Mouse (Mus musculus): Measurements from ENCODE around the gene Areg. TPM values are rescaled to one million over a fixed set of nuclear protein-coding genes. Genes with fewer than 3 reads are reported as not detected.

Areg gene
- polyA plus RNA-seq, 1 experiment from 2014 or later, result not detected

DNA sequence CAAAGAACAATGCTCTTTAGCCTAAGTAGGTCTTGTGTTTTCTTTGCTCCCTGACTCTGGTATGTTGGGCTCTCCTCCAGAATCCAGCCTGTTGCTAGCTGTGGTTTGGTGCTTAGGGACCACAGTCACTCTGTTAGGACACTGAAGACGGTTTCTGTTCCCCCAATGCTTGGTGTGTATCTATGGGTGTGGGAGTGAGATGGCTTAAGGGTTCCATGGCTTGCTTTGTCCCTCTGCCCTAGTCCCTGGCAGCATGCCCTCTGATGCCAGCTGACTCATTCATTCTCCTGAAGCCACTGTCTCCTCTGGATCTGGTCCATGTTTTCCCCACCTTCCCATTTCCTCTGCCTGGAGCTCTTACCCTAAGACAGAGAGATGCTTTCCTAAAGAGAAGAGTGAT lies 24.8 kb upstream of the Areg start:
- 59% methylated on average over 1 of the region's 1 CpGs for WGBS (ENCODE audit: insufficient replicate concordance)

DNA sequence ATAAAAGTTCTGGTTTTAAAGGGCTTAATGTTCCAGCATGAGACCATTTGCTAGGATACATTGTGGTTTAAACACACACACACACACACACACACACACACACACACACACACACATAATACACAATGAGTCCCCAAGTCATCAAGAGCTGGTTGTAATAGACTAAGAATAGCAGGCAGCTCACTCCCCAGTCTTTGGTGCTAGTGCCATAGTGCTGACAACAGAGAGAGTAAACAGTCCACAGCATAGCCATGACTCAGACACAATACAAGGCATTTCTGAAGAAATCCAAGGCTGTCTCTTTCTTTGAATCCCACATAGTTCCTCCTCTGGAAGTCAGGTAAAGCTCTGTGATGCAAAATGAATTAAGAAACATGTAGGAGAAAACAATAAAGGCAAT lies 20.8 kb upstream of the Areg start:
- Histone ChIP-seq H3K27ac (ENCODE audit: low read length) (no peak overlapping the region), H3K9me3 (replicated peaks; ENCODE audit: control insufficient read depth, low read length) (no peaks in the 10 kb centered on the region), H3K4me1 (ENCODE audit: control insufficient read depth, low read depth, low read length) (no peaks in the 10 kb centered on the region), H3K4me3 (ENCODE audit: low read depth, low read length) (no peak overlapping the region), H3K9ac (ENCODE audit: low read depth, low read length) (no peak overlapping the region), H3K36me3 (ENCODE audit: control insufficient read depth, insufficient read depth) (no peaks in the 10 kb centered on the region), H3K27me3 (ENCODE audit: control insufficient read depth, insufficient read depth, low read depth, low read length) (no peaks in the 10 kb centered on the region), H3K4me2 (ENCODE audit: low read depth, low read length) (no peak overlapping the region)
- no peak for ATAC-seq (ENCODE audit: low read depth)

More for the DNA sequence above, 24.8 kb upstream of the Areg start:
- no peak overlapping the region for H3K27ac ChIP-seq (ENCODE audit: low read length)
- no peaks in the 10 kb centered on the region for H3K9me3 ChIP-seq (replicated peaks; ENCODE audit: control insufficient read depth, low read length)
- H3K4me3 ChIP-seq (ENCODE audit: low read depth, low read length), result no peak overlapping the region
- no peaks in the 10 kb centered on the region for H3K4me1 ChIP-seq (ENCODE audit: control insufficient read depth, low read depth, low read length)
- no peak overlapping the region for H3K4me2 ChIP-seq (ENCODE audit: low read depth, low read length)
- no peak overlapping the region for H3K9ac ChIP-seq (ENCODE audit: low read depth, low read length)
- no peaks in the 10 kb centered on the region for H3K27me3 ChIP-seq (ENCODE audit: control insufficient read depth, insufficient read depth, low read depth, low read length)
- no peaks in the 10 kb centered on the region for H3K36me3 ChIP-seq (ENCODE audit: control insufficient read depth, insufficient read depth)
- no peak for ATAC-seq (ENCODE audit: low read depth)

GRCm38 (mm10) chr5:91123404-91123803 lies 16.0 kb upstream of the Areg start:
- Histone ChIP-seq H3K27me3 (ENCODE audit: control insufficient read depth, insufficient read depth, low read depth, low read length) (no peaks in the 10 kb centered on the region), H3K4me2 (ENCODE audit: low read depth, low read length) (no peak overlapping the region), H3K9me3 (replicated peaks; ENCODE audit: control insufficient read depth, low read length) (no peaks in the 10 kb centered on the region), H3K36me3 (ENCODE audit: control insufficient read depth, insufficient read depth) (no peaks in the 10 kb centered on the region), H3K9ac (ENCODE audit: low read depth, low read length) (no peak overlapping the region), H3K4me3 (ENCODE audit: low read depth, low read length) (no peak overlapping the region), H3K4me1 (ENCODE audit: control insufficient read depth, low read depth, low read length) (no peaks in the 10 kb centered on the region), H3K27ac (ENCODE audit: low read length) (no peak overlapping the region)
- no peak for ATAC-seq (ENCODE audit: low read depth)
- WGBS (ENCODE audit: insufficient replicate concordance), result 51% methylated on average over 4 of the region's 4 CpGs

- H3K4me3 ChIP-seq (ENCODE audit: low read depth, low read length), result no peak overlapping the region
- no peak overlapping the region for H3K4me2 ChIP-seq (ENCODE audit: low read depth, low read length)
- H3K9me3 ChIP-seq (replicated peaks; ENCODE audit: control insufficient read depth, low read length), result no peaks in the 10 kb centered on the region
- ATAC-seq (ENCODE audit: low read depth), result no peak
- no peak overlapping the region for H3K9ac ChIP-seq (ENCODE audit: low read depth, low read length)
- H3K4me1 ChIP-seq (ENCODE audit: control insufficient read depth, low read depth, low read length), result no peaks in the 10 kb centered on the region
- H3K27ac ChIP-seq (ENCODE audit: low read length), result no peak overlapping the region
- H3K27me3 ChIP-seq (ENCODE audit: control insufficient read depth, insufficient read depth, low read depth, low read length), result no peaks in the 10 kb centered on the region
- H3K36me3 ChIP-seq (ENCODE audit: control insufficient read depth, insufficient read depth), result no peaks in the 10 kb centered on the region
- 56% methylated on average over 2 of the region's 2 CpGs for WGBS (ENCODE audit: insufficient replicate concordance)
These were observed 15.3 kb upstream of the Areg start for GRCm38 (mm10) chr5:91124140-91124539.

- H3K27me3 ChIP-seq (ENCODE audit: control insufficient read depth, insufficient read depth, low read depth, low read length), result no peaks in the 10 kb centered on the region
- H3K36me3 ChIP-seq (ENCODE audit: control insufficient read depth, insufficient read depth), result no peaks in the 10 kb centered on the region
- H3K9me3 ChIP-seq (replicated peaks; ENCODE audit: control insufficient read depth, low read length), result no peaks in the 10 kb centered on the region
- H3K4me1 ChIP-seq (ENCODE audit: control insufficient read depth, low read depth, low read length), result no peaks in the 10 kb centered on the region
- no peak overlapping the region for H3K4me3 ChIP-seq (ENCODE audit: low read depth, low read length)
- WGBS (ENCODE audit: insufficient replicate concordance), result 45% methylated on average over 1 of the region's 1 CpGs
- no peak overlapping the region for H3K27ac ChIP-seq (ENCODE audit: low read length)
- ATAC-seq (ENCODE audit: low read depth), result no peak
- no peak overlapping the region for H3K9ac ChIP-seq (ENCODE audit: low read depth, low read length)
- H3K4me2 ChIP-seq (ENCODE audit: low read depth, low read length), result no peak overlapping the region
These were observed 12.8 kb upstream of the Areg start for GRCm38 (mm10) chr5:91126623-91127022.

GRCm38 (mm10) chr5:91134961-91135360 lies 4.4 kb upstream of the Areg start:
- WGBS (ENCODE audit: insufficient replicate concordance), result 8% methylated on average over 1 of the region's 1 CpGs
- peaks cover 12% of the 10 kb centered on the region for H3K27me3 ChIP-seq (ENCODE audit: control insufficient read depth, insufficient read depth, low read depth, low read length)
- no peaks in the 10 kb centered on the region for H3K9me3 ChIP-seq (replicated peaks; ENCODE audit: control insufficient read depth, low read length)
- H3K4me1 ChIP-seq (ENCODE audit: control insufficient read depth, low read depth, low read length), result no peaks in the 10 kb centered on the region
- ATAC-seq (ENCODE audit: low read depth), result no peak
- H3K9ac ChIP-seq (ENCODE audit: low read depth, low read length), result no peak overlapping the region
- no peaks in the 10 kb centered on the region for H3K36me3 ChIP-seq (ENCODE audit: control insufficient read depth, insufficient read depth)
- H3K4me2 ChIP-seq (ENCODE audit: low read depth, low read length), result no peak overlapping the region
- no peak overlapping the region for H3K27ac ChIP-seq (ENCODE audit: low read length)
- H3K4me3 ChIP-seq (ENCODE audit: low read depth, low read length), result no peak overlapping the region

- Histone ChIP-seq H3K9ac (ENCODE audit: low read depth, low read length) (no peak overlapping the region), H3K27ac (ENCODE audit: low read length) (no peak overlapping the region), H3K9me3 (replicated peaks; ENCODE audit: control insufficient read depth, low read length) (no peaks in the 10 kb centered on the region), H3K36me3 (ENCODE audit: control insufficient read depth, insufficient read depth) (no peaks in the 10 kb centered on the region), H3K4me2 (ENCODE audit: low read depth, low read length) (peak overlapping the region; percentile 62), H3K27me3 (ENCODE audit: control insufficient read depth, insufficient read depth, low read depth, low read length) (peaks cover 25% of the 10 kb centered on the region), H3K4me1 (ENCODE audit: control insufficient read depth, low read depth, low read length) (no peaks in the 10 kb centered on the region), H3K4me3 (ENCODE audit: low read depth, low read length) (peak overlapping the region; percentile 53)
- 5% methylated on average over 7 of the region's 7 CpGs for WGBS (ENCODE audit: insufficient replicate concordance)
- ATAC-seq (ENCODE audit: low read depth), result no peak
These were observed 429 bp upstream of the Areg start for GRCm38 (mm10) chr5:91138970-91139369.

DNA sequence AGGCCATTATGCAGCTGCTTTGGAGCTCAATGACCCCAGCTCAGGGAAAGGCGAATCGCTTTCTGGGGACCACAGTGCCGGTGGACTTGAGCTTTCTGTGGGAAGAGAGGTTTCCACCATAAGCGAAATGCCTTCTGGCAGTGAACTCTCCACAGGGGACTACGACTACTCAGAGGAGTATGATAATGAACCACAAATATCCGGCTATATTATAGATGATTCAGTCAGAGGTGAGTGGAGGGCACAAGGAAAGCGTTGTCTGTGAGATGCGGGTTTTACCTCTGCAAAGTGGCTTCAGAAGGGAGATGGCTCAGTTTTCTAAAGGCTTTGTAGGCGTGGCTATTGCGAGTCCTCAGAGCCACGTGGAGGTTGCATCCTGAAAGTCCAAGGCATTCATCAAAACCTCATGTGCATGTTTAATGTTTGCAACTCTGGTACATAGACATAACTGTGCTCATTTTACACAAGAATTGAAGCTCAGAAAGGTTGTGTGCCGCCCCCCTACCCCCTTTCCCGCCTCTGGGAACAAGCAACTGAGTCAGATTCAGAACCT lies 1.6 kb downstream of the Areg start:
- no peak for ATAC-seq (ENCODE audit: low read depth)
- Histone ChIP-seq H3K4me2 (ENCODE audit: low read depth, low read length) (no peak overlapping the region), H3K27me3 (ENCODE audit: control insufficient read depth, insufficient read depth, low read depth, low read length) (peaks cover 25% of the 10 kb centered on the region), H3K4me1 (ENCODE audit: control insufficient read depth, low read depth, low read length) (no peaks in the 10 kb centered on the region), H3K4me3 (ENCODE audit: low read depth, low read length) (no peak overlapping the region), H3K9ac (ENCODE audit: low read depth, low read length) (no peak overlapping the region), H3K27ac (ENCODE audit: low read length) (no peak overlapping the region), H3K9me3 (replicated peaks; ENCODE audit: control insufficient read depth, low read length) (no peaks in the 10 kb centered on the region), H3K36me3 (ENCODE audit: control insufficient read depth, insufficient read depth) (no peaks in the 10 kb centered on the region)
- WGBS (ENCODE audit: insufficient replicate concordance), result 49% methylated on average over 13 of the region's 13 CpGs

DNA sequence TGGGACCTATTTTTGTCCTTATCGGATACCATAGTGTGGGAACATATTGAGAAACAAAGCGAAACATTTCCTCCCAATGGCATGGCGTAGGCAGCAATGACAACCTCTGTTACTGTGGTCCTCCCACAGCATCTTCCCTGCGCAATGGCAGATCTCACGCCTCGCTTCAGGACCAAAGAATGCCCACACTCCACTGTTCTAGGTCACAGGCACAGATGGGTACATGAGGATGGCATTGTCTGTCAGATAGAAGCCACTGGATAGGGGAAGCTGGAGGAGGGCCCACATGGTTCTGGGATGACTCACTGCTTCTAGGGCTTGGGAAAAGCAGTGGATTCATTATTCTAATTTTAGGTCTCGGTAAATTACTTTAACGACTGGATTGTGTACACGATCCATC lies 5.6 kb downstream of the Areg start:
- no peak overlapping the region for H3K4me3 ChIP-seq (ENCODE audit: low read depth, low read length)
- 72% methylated on average over 9 of the region's 9 CpGs for WGBS (ENCODE audit: insufficient replicate concordance)
- H3K9ac ChIP-seq (ENCODE audit: low read depth, low read length), result no peak overlapping the region
- ATAC-seq (ENCODE audit: low read depth), result no peak
- no peaks in the 10 kb centered on the region for H3K4me1 ChIP-seq (ENCODE audit: control insufficient read depth, low read depth, low read length)
- H3K27me3 ChIP-seq (ENCODE audit: control insufficient read depth, insufficient read depth, low read depth, low read length), result peaks cover 14% of the 10 kb centered on the region
- no peak overlapping the region for H3K4me2 ChIP-seq (ENCODE audit: low read depth, low read length)
- no peaks in the 10 kb centered on the region for H3K36me3 ChIP-seq (ENCODE audit: control insufficient read depth, insufficient read depth)
- no peak overlapping the region for H3K27ac ChIP-seq (ENCODE audit: low read length)
- H3K9me3 ChIP-seq (replicated peaks; ENCODE audit: control insufficient read depth, low read length), result no peaks in the 10 kb centered on the region

Data from liver, embryonic 16.5 days (tissue).